Mouse (Mus musculus) cortical plate, adult 2 months (tissue): ENCODE measurements at regions not wholly inside any gene's neighbourhood (a gene's known extent, or its start where the extent isn't known, plus 50 kb on each side); places are given as distances from the start of the nearest gene placed in this dataset.

Experiments
- CTCF ChIP-seq: fragments of 200-500 bp; IDR thresholded peaks from 2 replicates; pipeline ENCODE4 v1.5.1; 2011; ENCODE audit warnings: mild to moderate bottlenecking, control low read depth, low read length; ENCODE audit not compliant: insufficient read depth; ENCODE audit errors: extremely low read depth
- POLR2A ChIP-seq: fragments of 200-500 bp; IDR thresholded peaks from 2 replicates; pipeline ENCODE4 v1.6.1; 2011; ENCODE audit warnings: mild to moderate bottlenecking, low read length, control low read depth; ENCODE audit not compliant: insufficient read depth; ENCODE audit errors: extremely low read depth

DNA sequence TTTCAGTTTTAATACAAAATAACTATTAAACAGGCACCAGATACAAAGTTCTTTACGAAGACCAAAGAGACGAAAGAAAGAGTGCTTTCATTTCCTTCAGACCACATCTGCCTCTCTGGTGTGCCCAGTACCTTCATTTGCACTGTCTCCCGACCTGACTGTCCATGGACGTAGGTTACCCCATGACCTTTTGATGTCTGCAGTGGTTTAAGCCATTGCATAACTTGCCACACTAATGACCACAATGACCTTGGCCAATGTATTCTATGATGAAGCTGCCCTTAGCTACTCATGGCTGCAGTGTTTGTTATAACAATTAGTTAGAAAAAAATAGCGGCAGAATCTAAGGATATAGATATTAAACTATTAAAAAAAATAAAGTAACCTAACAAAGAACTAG lies 618.4 kb downstream of the Lmo4 start:
- TF ChIP-seq POLR2A (no peak), CTCF (no peak)
